Mouse (Mus musculus): Measurements from ENCODE around the gene Sugp2.

DNA sequence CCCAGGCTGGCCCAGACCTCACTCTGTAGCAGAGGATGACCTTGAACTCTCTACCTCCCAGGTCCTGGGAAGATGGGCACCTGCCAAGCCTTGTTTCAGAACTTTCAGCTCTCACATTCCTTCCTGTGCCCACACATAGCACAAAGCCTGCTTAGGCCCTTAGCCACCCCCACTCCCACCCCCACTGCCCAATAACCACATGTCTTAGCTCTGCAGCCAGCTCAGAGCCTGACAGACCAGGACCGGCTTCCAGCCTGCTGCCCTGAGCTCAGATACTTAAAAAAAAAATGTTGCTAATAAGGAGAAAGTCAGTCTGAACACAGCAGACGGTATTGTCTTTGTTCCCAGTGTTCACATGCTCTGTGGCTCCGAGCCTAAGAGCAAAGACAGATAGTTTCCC lies 47.0 kb downstream of the Sugp2 start:
- TF ChIP-seq RCOR1 (conservative IDR thresholded peaks at IDR 0.05; ENCODE audit: low read depth, low read length), result no peak
- TF ChIP-seq MAX (IDR thresholded peaks at IDR 0.05; ENCODE audit: low read length), result no peak
- TF ChIP-seq EP300 (IDR thresholded peaks at IDR 0.05; ENCODE audit: low read length), result no peak
- TF ChIP-seq NELFE (IDR thresholded peaks at IDR 0.05; ENCODE audit: low read depth, low read length), result no peak
- no peak for TF ChIP-seq POLR2A (IDR thresholded peaks at IDR 0.05; ENCODE audit: low read depth, low read length)
- TF ChIP-seq MEF2A (IDR thresholded peaks at IDR 0.05; ENCODE audit: borderline replicate concordance, low read depth, low read length), result no peak
- TF ChIP-seq MXI1 (IDR thresholded peaks at IDR 0.05; ENCODE audit: low read depth, low read length), result no peak
- no peak for TF ChIP-seq CTCF (conservative IDR thresholded peaks at IDR 0.05 in 1 of 2, IDR thresholded peaks at IDR 0.05 in 1 of 2; ENCODE audit: low read depth in 2 of 2, low read length in 2 of 2)

Data from CH12.LX (cell line).